Mouse (Mus musculus) heart, embryonic 16.5 days (tissue): ENCODE measurements around the gene Fanci. TPM values are rescaled to one million over a fixed set of nuclear protein-coding genes. Genes with fewer than 3 reads are reported as not detected.
A peak's percentile ranks its signal among the peaks of the same experiment; 100 is the strongest.

Experiments used
- ATAC-seq: fragments of 200-750 bp; cut with Nextera tagmentation; replicated peaks from 2 replicates; pipeline ENCODE4 v1.8.0; 2017; ENCODE audit warnings: moderate number of reproducible peaks; ENCODE audit not compliant: insufficient read depth, low FRiP score; ENCODE audit errors: extremely low read depth
- H3K27ac ChIP-seq: fragments of 300-500 bp; sonication (generic); 2 replicates; pipeline ENCODE4 v1.5.1; 2014; ENCODE audit warnings: mild to moderate bottlenecking, low read length, control low read depth, moderate library complexity
- H3K27me3 ChIP-seq: fragments of 300-500 bp; sonication (generic); 2 replicates; pipeline ENCODE4 v1.6.1; 2014; ENCODE audit warnings: low read length, mixed read lengths; ENCODE audit not compliant: control insufficient read depth, insufficient read depth
- H3K36me3 ChIP-seq: fragments of 300-500 bp; sonication (generic); 2 replicates; pipeline ENCODE4 v1.6.1; 2014; ENCODE audit not compliant: control insufficient read depth, insufficient read depth
- H3K4me1 ChIP-seq: fragments of 300-500 bp; sonication (generic); 2 replicates; pipeline ENCODE4 v1.6.1; 2014; ENCODE audit warnings: low read length, mixed read lengths; ENCODE audit not compliant: control insufficient read depth, insufficient read depth
- H3K4me2 ChIP-seq: fragments of 300-500 bp; sonication (generic); 2 replicates; pipeline ENCODE4 v1.6.1; 2014; ENCODE audit warnings: low read depth, mild to moderate bottlenecking, control low read depth, low read length
- H3K4me3 ChIP-seq: fragments of 300-500 bp; sonication (generic); 2 replicates; pipeline ENCODE4 v1.5.1; 2014; ENCODE audit warnings: mild to moderate bottlenecking, control low read depth, low read length
- H3K9ac ChIP-seq: fragments of 300-500 bp; sonication (generic); 2 replicates; pipeline ENCODE4 v1.6.1; 2014; ENCODE audit warnings: low read length, control low read depth
- H3K9me3 ChIP-seq: fragments of 300-500 bp; sonication (generic); replicated peaks from 2 replicates; pipeline ENCODE4 v1.6.1; 2016; ENCODE audit warnings: low read length; ENCODE audit not compliant: control insufficient read depth
- WGBS: fragments of 180-500 bp; shearing (Covaris S2); extraction: QIAGEN DNeasy Blood & Tissue Kit; methylation state at CpG from one replicate; pipeline ENCODE4 v1.1.7; 2014; 5-methylcytosine and 5-hydroxymethylcytosine counted together
- polyA plus RNA-seq: library from polyadenylated mRNA; unstranded; fragments of >200 nt; fragmentation: Nextera tagmentation; extraction: Ambion mirVana; gene quantifications from 2 replicates; pipeline ENCODE4 v1.2.1, GENCODE M21; 2015

The Fanci gene
- polyA plus RNA-seq, 1 experiment from 2014 or later: 8.8 TPM

DNA sequence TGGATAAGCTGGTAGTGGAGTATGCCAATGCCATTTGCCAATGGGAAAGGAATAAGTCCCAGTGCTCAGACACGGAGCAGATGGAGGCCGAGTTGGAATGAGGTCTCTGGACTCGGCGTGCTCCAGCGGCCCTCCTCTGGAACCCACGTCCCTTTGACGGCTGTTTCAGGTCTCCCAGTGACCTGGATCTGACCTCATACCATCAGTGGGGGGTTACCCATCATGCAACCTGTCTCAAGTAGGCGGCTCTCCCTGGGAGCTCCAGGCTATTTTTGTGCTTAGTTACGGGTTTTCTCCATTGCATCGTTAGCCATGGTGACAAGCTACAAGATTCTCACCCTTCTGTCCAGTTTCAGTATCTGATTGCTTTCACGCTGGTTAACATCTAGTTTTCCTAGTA lies 31.7 kb upstream of the Fanci start:
- Histone ChIP-seq H3K27me3 (no peaks in the 10 kb centered on the region), H3K9ac (no peak overlapping the region; the same call in 1 of the 2 replicates), H3K4me3 (peak overlapping the region; percentile 23), H3K27ac (peak overlapping the region; percentile 47), H3K9me3 (no peaks in the 10 kb centered on the region), H3K4me1 (peaks cover 46% of the 10 kb centered on the region), H3K36me3 (peaks cover 7% of the 10 kb centered on the region), H3K4me2 (peak overlapping the region; percentile 55)
- ATAC-seq: no peak
- 41% methylated on average over 11 of the region's 11 CpGs for WGBS

DNA sequence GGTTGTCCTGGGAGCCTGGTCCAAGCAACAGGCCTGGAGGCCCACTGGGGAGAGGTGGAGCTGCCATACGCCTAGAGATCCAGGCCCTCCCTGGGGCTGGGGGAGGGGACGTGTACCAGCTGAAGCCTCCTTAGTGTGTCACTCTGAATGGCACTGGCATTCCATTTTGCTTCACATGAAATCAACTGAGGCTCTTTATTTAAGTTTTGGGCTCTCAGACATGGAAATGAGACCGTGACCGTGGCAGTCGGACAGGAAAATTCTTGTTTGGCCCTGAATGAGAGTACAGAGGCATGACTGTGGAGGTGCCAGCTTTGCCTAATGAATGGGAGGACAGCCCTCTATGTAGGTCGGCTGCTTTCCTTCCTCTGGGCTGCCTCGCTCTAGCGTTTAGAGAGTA lies 29.5 kb upstream of the Fanci start:
- Histone ChIP-seq H3K4me1 (peaks cover 46% of the 10 kb centered on the region), H3K4me3 (no peak overlapping the region), H3K9ac (no peak overlapping the region), H3K4me2 (no peak overlapping the region), H3K27me3 (no peaks in the 10 kb centered on the region), H3K27ac (no peak overlapping the region), H3K9me3 (no peaks in the 10 kb centered on the region), H3K36me3 (no peaks in the 10 kb centered on the region)
- WGBS: 84% methylated on average over 8 of the region's 8 CpGs
- no peak for ATAC-seq

DNA sequence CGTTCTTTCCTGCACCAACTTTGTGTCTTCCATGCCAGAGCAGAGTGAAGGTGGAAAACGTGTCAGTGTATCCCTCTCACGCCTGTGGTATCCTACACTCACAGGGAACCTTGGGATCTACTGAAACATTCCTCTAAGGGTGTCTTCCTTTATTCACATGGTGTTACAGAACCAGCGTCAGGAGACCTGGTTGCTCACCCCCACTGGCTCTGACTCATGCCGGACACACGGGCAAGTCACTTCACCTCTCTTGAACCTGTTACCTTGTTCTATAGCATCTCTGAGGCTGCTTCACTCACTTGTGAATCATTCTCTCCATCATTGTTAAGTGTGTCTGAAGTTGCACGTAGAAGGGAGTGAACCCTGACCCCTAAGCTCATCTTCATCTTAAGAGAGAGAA lies 28.9 kb upstream of the Fanci start:
- Histone ChIP-seq H3K36me3 (no peaks in the 10 kb centered on the region), H3K9me3 (no peaks in the 10 kb centered on the region), H3K4me1 (peaks cover 44% of the 10 kb centered on the region), H3K27me3 (no peaks in the 10 kb centered on the region), H3K9ac (no peak overlapping the region), H3K4me2 (peak overlapping the region; percentile 20), H3K27ac (peak overlapping the region; percentile 34), H3K4me3 (no peak overlapping the region)
- 80% methylated on average over 7 of the region's 7 CpGs for WGBS
- no peak for ATAC-seq

DNA sequence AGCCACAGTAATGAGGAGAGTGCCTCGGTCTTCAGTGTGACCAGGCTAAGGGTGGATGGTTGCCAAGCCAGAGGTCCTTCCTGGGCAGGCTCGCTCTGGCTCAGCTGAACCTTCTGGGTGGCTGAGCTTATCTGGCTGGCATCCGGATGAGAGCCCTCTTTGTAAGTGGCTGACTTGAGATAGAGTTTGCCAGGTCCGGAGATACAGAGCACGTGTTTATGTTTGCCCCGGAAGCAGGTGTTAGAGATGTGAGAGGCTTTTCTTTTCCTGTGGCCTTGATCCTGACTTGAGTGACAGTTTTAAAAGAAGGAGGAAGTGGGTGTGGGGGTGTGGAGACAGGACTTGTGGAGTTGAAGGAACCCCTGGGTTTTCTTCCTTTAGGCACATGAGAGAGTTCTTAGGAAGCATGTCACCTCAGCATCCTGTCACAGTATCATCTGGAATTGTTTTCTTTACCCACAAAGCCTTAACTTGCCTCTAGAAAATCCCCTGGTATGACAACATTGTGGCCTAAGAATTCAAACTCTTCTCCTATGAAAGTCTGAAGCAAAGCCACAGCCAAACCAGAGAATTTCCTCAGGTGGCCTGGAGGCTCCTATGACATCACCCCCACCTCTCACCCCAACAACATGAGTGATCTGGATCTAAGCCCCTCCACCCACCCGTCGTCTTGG lies 28.2 kb upstream of the Fanci start:
- Histone ChIP-seq H3K4me3 (no peak overlapping the region), H3K27ac (peak overlapping the region; percentile 34), H3K9me3 (no peaks in the 10 kb centered on the region), H3K9ac (no peak overlapping the region), H3K4me2 (peak overlapping the region; percentile 20), H3K36me3 (no peaks in the 10 kb centered on the region), H3K27me3 (no peaks in the 10 kb centered on the region), H3K4me1 (peaks cover 37% of the 10 kb centered on the region)
- peak; percentile 45 for ATAC-seq
- WGBS: 28% methylated on average over 8 of the region's 8 CpGs

DNA sequence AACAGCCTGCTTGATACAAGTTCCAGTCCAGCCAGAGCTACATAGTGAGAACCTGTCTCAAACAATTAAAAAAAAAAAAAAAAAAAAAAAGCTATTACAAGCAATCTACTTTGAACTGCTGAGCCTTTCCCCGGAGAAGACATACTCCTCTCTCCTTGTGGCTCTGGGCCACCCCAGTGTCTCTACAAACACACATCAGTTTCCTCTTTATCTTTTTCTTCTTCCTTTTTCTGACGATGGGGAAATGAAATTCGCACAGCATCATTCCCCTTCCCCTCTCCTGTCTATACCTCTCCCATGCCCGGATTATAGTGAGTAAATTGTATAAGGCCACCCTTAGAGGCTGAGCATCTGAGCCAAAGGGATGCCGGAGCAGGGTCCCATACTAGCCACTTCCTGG lies 23.1 kb upstream of the Fanci start:
- no peak for ATAC-seq
- Histone ChIP-seq H3K27ac (no peak overlapping the region), H3K36me3 (no peaks in the 10 kb centered on the region), H3K9ac (no peak overlapping the region), H3K27me3 (no peaks in the 10 kb centered on the region), H3K4me1 (peaks cover 4% of the 10 kb centered on the region), H3K9me3 (no peaks in the 10 kb centered on the region), H3K4me3 (no peak overlapping the region), H3K4me2 (no peak overlapping the region)
- 65% methylated on average over 5 of the region's 5 CpGs for WGBS

DNA sequence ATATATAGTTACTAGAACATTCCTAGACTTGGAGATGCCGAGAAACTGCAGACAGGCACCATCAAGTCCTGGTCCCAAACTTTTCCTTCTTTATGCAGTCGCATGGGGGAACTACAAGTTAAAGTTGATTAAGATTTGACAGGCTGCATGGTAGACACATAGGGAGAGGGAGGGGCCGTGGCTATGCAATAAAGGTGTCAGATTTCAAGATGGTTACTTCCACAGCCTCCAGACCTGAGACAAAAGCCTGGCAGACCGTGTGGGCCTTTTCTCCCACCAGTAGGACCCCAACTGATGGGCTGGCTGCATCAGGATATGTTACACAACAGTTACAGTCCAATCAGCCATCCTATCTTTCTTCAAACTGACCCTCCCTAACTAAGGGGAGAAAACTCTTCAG lies 22.3 kb upstream of the Fanci start:
- 41% methylated on average over 4 of the region's 4 CpGs for WGBS
- Histone ChIP-seq H3K4me3 (no peak overlapping the region), H3K9me3 (no peaks in the 10 kb centered on the region), H3K9ac (no peak overlapping the region), H3K27ac (no peak overlapping the region), H3K36me3 (no peaks in the 10 kb centered on the region), H3K27me3 (no peaks in the 10 kb centered on the region), H3K4me2 (no peak overlapping the region), H3K4me1 (no peaks in the 10 kb centered on the region)
- ATAC-seq: no peak

DNA sequence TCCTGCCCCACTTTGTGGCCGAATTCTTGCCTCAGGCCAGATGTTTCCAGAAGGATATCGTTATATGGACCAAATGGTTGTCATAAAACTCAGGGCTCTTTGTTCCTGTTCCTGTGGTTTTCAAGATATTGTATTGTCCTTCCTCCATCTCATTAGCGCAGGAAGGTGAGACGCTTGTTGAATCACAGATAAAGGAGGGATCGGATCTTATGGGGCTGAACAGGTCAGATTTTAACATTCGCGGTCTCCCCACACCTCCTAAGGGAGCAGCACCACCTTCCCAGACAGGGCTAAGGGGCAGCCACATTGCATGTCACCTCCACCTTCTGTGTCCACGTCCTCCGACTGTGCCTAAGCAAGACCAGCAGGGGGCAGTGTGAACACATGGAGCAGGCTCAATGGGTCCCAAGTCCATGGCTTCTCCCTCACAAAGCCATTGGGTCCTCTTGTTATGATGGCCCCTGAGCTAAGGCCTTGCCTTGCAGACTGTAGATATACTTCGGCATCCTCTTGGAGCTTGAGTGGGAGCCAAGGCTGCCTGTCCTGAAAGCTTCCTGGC lies 20.3 kb upstream of the Fanci start:
- WGBS: 30% methylated on average over 10 of the region's 10 CpGs
- peak; percentile 65; the same call in 1 of the 2 replicates for ATAC-seq
- H3K9ac ChIP-seq: no peak overlapping the region
- peaks cover 7% of the 10 kb centered on the region for H3K4me1 ChIP-seq
- no peak overlapping the region for H3K4me2 ChIP-seq
- no peaks in the 10 kb centered on the region for H3K36me3 ChIP-seq
- no peaks in the 10 kb centered on the region for H3K9me3 ChIP-seq
- no peak overlapping the region for H3K4me3 ChIP-seq
- no peak overlapping the region for H3K27ac ChIP-seq
- no peaks in the 10 kb centered on the region for H3K27me3 ChIP-seq

DNA sequence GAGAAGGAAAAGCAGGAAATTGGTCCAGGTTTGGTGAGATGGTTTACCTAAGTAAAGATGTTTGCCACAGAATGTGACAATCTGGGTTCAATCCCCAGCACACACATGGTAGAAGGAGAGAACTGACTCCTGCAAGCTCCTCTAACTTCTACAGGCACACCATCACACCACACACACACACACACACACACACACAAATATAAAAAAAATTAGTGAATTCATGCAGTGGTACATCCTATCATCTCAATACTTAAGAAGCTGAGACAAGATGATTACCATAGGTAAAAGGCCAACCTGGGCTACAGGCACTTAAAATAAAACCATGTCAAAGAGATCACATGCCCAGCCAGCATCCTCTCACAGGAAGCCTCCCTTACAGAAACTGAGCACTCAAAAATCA lies 17.7 kb upstream of the Fanci start:
- peaks cover 7% of the 10 kb centered on the region for H3K4me1 ChIP-seq
- H3K9ac ChIP-seq: no peak overlapping the region
- no peak for ATAC-seq
- no peaks in the 10 kb centered on the region for H3K36me3 ChIP-seq
- no peak overlapping the region for H3K4me2 ChIP-seq
- H3K27me3 ChIP-seq: no peaks in the 10 kb centered on the region
- no peak overlapping the region for H3K4me3 ChIP-seq
- H3K27ac ChIP-seq: no peak overlapping the region
- no peaks in the 10 kb centered on the region for H3K9me3 ChIP-seq

DNA sequence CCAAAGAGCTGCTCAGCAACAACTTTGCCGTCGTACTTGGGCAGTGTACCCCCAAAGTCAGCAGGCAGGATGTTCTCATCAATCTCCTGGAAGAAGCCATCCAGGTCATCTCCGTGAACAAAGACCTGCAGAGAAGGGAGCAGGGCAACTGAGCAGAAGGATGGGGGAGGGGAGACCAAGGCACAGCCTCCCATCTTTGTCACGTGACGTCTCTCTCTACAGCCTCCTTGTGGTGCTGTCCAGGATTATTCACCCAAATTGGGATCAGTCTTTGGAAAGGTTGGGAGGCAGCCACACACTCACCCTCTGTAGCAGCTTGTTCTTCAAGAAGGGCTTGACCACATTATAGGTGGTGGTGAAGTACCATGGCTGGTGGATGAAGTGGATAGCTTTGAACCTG lies 16.1 kb upstream of the Fanci start:
- Histone ChIP-seq H3K9ac (no peak overlapping the region), H3K4me1 (peaks cover 7% of the 10 kb centered on the region), H3K4me3 (no peak overlapping the region), H3K9me3 (no peaks in the 10 kb centered on the region), H3K4me2 (no peak overlapping the region), H3K36me3 (no peaks in the 10 kb centered on the region), H3K27me3 (no peaks in the 10 kb centered on the region), H3K27ac (no peak overlapping the region)
- ATAC-seq: no peak
- 73% methylated on average over 5 of the region's 5 CpGs for WGBS
